Mouse (Mus musculus): ENCODE results near the gene Gm4788. TPM values are rescaled to one million over a fixed set of nuclear protein-coding genes. Genes with fewer than 3 reads are reported as not detected.
"Not testable (repeated sequence)": the region's sequence is repeated elsewhere in the genome, so short reads cannot be mapped to it uniquely, and the experiment has no call there.

Gene Gm4788
- polyA plus RNA-seq (2012; rRNA removed): not detected in 2 replicates

- Histone ChIP-seq H3K4me1 (ENCODE audit: control insufficient read depth, insufficient read depth, low read length) (no peaks in the 10 kb centered on the region), H3K27ac (ENCODE audit: insufficient read depth, low read length) (no peak within 1 kb of the TSS), H3K4me3 (ENCODE audit: insufficient read depth, low read length) (no peak within 1 kb of the TSS)
- no peak for TF ChIP-seq POLR2A (IDR thresholded peaks at IDR 0.05; ENCODE audit: extremely low read depth, insufficient read depth, low read length)
These were observed at the start of gene Gm4788 for GRCm38 (mm10) chr1:139781143-139781542. Gene Gm4788, minus strand, starts transcription at chr1:139781243.

- no peaks in the 10 kb centered on the region for H3K4me1 ChIP-seq (ENCODE audit: control insufficient read depth, insufficient read depth, low read length)
- no peak overlapping the region for H3K4me3 ChIP-seq (ENCODE audit: insufficient read depth, low read length)
- no peak for TF ChIP-seq POLR2A (IDR thresholded peaks at IDR 0.05; ENCODE audit: extremely low read depth, insufficient read depth, low read length)
- no peak for TF ChIP-seq CTCF (IDR thresholded peaks at IDR 0.05; ENCODE audit: extremely low read depth, insufficient read depth, low read length)
- no peak overlapping the region for H3K27ac ChIP-seq (ENCODE audit: insufficient read depth, low read length)
These were observed 27.6 kb upstream of the Gm4788 start for GRCm38 (mm10) chr1:139808594-139808993.

- H3K4me3 ChIP-seq (ENCODE audit: insufficient read depth, low read length); H3K27ac ChIP-seq (ENCODE audit: insufficient read depth, low read length); H3K4me1 ChIP-seq (ENCODE audit: control insufficient read depth, insufficient read depth, low read length): not testable (repeated sequence)
These were observed 11.1 kb downstream of the Gm4788 start for GRCm38 (mm10) chr1:139769913-139770312.

- H3K4me3 ChIP-seq (ENCODE audit: insufficient read depth, low read length); H3K27ac ChIP-seq (ENCODE audit: insufficient read depth, low read length): not testable (repeated sequence)
These were observed 64.4 kb downstream of the Gm4788 start for GRCm38 (mm10) chr1:139716681-139717080.

GRCm38 (mm10) chr1:139716249-139716648 lies 64.8 kb downstream of the Gm4788 start:
- not testable (repeated sequence) for H3K4me3 ChIP-seq (ENCODE audit: insufficient read depth, low read length); H3K4me1 ChIP-seq (ENCODE audit: control insufficient read depth, insufficient read depth, low read length); H3K27ac ChIP-seq (ENCODE audit: insufficient read depth, low read length)

More at GRCm38 (mm10) chr1:139716681-139717080, 64.4 kb downstream of the Gm4788 start:
- not testable (repeated sequence) for H3K4me1 ChIP-seq (ENCODE audit: control insufficient read depth, insufficient read depth, low read length)

- not testable (repeated sequence) for H3K4me1 ChIP-seq (ENCODE audit: control insufficient read depth, insufficient read depth, low read length); H3K27ac ChIP-seq (ENCODE audit: insufficient read depth, low read length); H3K4me3 ChIP-seq (ENCODE audit: insufficient read depth, low read length)
These were observed 131.1 kb downstream of the Gm4788 start for GRCm38 (mm10) chr1:139649921-139650320.

Other genes with a start within 250 kb of the Gm4788 start
- not detected in 2 replicates for gene Cfhr1, start 221.0 kb downstream of the Gm4788 start, polyA plus RNA-seq (2012; rRNA removed)
- not detected in 2 replicates for gene Cfhr2, start 77.5 kb upstream of the Gm4788 start, polyA plus RNA-seq (2012; rRNA removed)